Mouse (Mus musculus): ENCODE results near the gene Bloc1s6. TPM values are rescaled to one million over a fixed set of nuclear protein-coding genes. Genes with fewer than 3 reads are reported as not detected.
A peak's percentile ranks its signal among the peaks of the same experiment; 100 is the strongest.

Bloc1s6 gene
- total RNA-seq, 2 experiments from 2014 or later: 31.0 to 31.7 TPM

GRCm38 (mm10) chr2:122764526-122764925 lies 26.2 kb downstream of the Bloc1s6 start:
- no peak for DNase-seq (ENCODE audit: low spot score in 2 of 2)

GRCm38 (mm10) chr2:122765071-122765793 lies 26.9 kb downstream of the Bloc1s6 start, which contains the start of gene Sqor:
Sqor (plus strand) TSS chr2:122765237.
- peak; percentile 9 to 12 for DNase-seq (ENCODE audit: low spot score in 2 of 2)

- no peak for DNase-seq (ENCODE audit: low spot score in 2 of 2)
Measured at GRCm38 (mm10) chr2:122765794-122766145, 27.5 kb downstream of the Bloc1s6 start.

GRCm38 (mm10) chr2:122771002-122771401 lies 32.7 kb downstream of the Bloc1s6 start:
- DNase-seq (ENCODE audit: low spot score in 2 of 2): no peak

- DNase-seq (ENCODE audit: low spot score in 2 of 2): no peak
Measured at GRCm38 (mm10) chr2:122772899-122773298, 34.6 kb downstream of the Bloc1s6 start.

GRCm38 (mm10) chr2:122775491-122775890 lies 37.2 kb downstream of the Bloc1s6 start:
- no peak for DNase-seq (ENCODE audit: low spot score in 2 of 2)

GRCm38 (mm10) chr2:122776823-122777222 lies 38.5 kb downstream of the Bloc1s6 start:
- no peak for DNase-seq (ENCODE audit: low spot score in 2 of 2)

- DNase-seq (ENCODE audit: low spot score in 2 of 2): no peak
Measured at GRCm38 (mm10) chr2:122779967-122780366, 41.7 kb downstream of the Bloc1s6 start.

- no peak for DNase-seq (ENCODE audit: low spot score in 2 of 2)
Measured at GRCm38 (mm10) chr2:122780447-122780846, 42.1 kb downstream of the Bloc1s6 start.

GRCm38 (mm10) chr2:122781590-122782356 lies 43.5 kb downstream of the Bloc1s6 start:
- no peak for DNase-seq (ENCODE audit: low spot score in 2 of 2)

- no peak for DNase-seq (ENCODE audit: low spot score in 2 of 2)
Measured at GRCm38 (mm10) chr2:122783730-122784129, 45.4 kb downstream of the Bloc1s6 start.

- DNase-seq (ENCODE audit: low spot score in 2 of 2): no peak
Measured at GRCm38 (mm10) chr2:122784701-122785100, 46.4 kb downstream of the Bloc1s6 start.

- no peak for DNase-seq (ENCODE audit: low spot score in 2 of 2)
Measured at GRCm38 (mm10) chr2:122786167-122786566, 47.9 kb downstream of the Bloc1s6 start.

- DNase-seq (ENCODE audit: low spot score in 2 of 2): no peak
Measured at GRCm38 (mm10) chr2:122789311-122789710, 51.0 kb downstream of the Bloc1s6 start.

- DNase-seq (ENCODE audit: low spot score in 2 of 2): no peak
Measured at GRCm38 (mm10) chr2:122789730-122790129, 51.4 kb downstream of the Bloc1s6 start.

Other genes starting within 250 kb of the Bloc1s6 start
- 10 to 100 TPM; 60.3 to 64.8 TPM for gene Gatm, start 127.2 kb upstream of the Bloc1s6 start, total RNA-seq (2021)
- gene AA467197, start 101.5 kb upstream of the Bloc1s6 start, total RNA-seq (2021): not detected
- gene Slc30a4, start 35.8 kb upstream of the Bloc1s6 start, total RNA-seq (2021): 10 to 100 TPM; 26.1 to 28.1 TPM
- gene Sqor, start 26.7 kb downstream of the Bloc1s6 start, total RNA-seq (2021): 1 to 10 TPM; 5.3 to 6.5 TPM